Mouse (Mus musculus) olfactory bulb, adult 2 months (tissue): ENCODE measurements around the gene Ccdc125.

ENCODE experiments used
- CTCF ChIP-seq: fragments of 200-500 bp; IDR thresholded peaks from 2 replicates; pipeline ENCODE4 v1.5.1; 2012; ENCODE audit warnings: low read depth, mild to moderate bottlenecking, low read length, moderate library complexity; ENCODE audit not compliant: insufficient read depth
- POLR2A ChIP-seq: fragments of 200-500 bp; IDR thresholded peaks from 2 replicates; pipeline ENCODE4 v1.6.1; 2012; ENCODE audit warnings: mild to moderate bottlenecking, low read depth, low read length, moderate library complexity; ENCODE audit not compliant: insufficient read depth

GRCm38 (mm10) chr13:100703468-100703867 is 34.0 kb downstream of the Ccdc125 start:
- TF ChIP-seq CTCF (no peak), POLR2A (no peak)
